Mouse (Mus musculus): Measurements from ENCODE around the gene Ltbp4. TPM values are rescaled to one million over a fixed set of nuclear protein-coding genes. Genes with fewer than 3 reads are reported as not detected.
A peak's percentile ranks its signal among the peaks of the same experiment; 100 is the strongest.

Ltbp4 gene
- polyA plus RNA-seq, 1 experiment: 71.2 TPM

DNA sequence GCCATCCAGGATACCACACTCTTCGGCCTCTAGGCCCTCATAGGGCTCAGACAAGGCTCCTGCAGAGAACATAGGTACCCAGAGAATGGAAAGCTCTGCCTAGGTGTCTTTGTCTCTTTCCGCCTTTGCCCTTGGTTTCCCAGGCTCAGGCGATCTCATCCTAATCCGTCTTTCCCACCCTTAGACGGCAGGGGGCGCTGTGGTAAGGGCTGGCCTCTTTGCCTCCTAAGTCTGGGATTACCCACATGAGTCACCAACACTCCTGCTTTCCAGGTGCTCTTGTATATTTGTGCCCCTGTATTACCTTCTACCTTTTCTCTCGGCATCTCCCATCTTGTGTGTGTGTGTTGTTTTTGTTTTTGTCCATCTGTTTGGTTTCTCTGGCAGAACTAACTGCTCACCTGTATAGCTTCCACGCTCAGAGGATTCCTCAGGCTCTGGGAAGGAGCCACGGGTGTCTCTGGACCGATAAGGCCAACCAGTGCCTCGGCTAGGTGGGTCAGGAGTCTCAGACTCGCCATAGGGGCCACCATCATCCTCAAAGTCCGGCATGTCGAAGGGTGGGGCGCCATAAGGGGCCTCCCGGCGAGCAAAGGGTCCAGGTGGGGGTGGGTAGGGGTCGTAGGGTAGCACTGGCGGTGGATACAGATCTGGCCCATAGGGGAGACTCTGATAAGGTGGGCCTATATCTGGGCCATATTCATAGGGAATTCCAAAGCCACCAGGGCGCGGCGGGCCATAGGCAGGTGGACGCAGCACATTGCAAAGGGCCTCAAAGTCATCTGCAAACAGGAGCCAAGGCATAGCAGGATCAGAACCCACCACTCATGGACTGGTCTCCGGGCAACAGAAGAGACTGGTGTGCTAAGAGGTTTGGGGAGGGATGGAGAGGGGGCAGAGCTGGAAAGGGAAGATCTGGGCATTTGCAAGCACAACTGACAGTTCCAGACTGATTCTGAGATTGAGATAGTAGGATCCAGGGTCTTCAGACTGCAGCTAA is 31.0 kb downstream of the Ltbp4 start:
- no peak for DNase-seq (ENCODE audit: low read depth, low spot score)
- 75% methylated on average over 24 of the region's 24 CpGs for WGBS

DNA sequence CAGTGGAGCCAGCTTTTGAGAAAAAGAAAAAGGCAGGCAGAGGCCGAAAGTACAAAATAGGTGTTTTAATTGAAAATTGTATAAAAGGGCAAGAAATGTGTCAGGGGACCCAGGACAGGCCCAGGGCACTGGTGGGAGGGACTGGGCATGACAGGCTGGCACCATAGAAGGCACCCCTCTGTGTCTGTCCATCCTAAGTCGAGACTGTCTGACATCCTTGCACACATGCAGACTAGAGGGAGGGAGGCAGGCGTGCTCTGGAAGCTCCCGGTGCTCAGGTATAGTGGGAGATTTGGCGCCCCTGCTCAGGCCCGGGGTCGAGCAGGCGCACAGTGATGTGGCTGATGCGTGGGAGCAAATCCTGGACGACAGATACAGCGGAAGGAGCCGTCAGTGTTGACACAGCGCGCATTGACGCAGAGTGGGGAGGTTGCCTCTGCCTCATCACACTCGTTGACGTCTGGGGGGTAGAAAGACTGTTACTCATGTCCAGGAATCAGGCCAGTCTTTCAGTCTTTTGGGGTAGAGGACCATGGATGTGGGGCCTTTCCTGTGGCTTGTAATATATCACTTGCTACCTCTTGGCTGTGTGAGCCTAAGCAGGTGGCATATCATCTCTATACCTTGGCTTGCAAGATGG is 32.3 kb downstream of the Ltbp4 start:
- WGBS: 86% methylated on average over 17 of the region's 17 CpGs
- DNase-seq (ENCODE audit: low read depth, low spot score): no peak

DNA sequence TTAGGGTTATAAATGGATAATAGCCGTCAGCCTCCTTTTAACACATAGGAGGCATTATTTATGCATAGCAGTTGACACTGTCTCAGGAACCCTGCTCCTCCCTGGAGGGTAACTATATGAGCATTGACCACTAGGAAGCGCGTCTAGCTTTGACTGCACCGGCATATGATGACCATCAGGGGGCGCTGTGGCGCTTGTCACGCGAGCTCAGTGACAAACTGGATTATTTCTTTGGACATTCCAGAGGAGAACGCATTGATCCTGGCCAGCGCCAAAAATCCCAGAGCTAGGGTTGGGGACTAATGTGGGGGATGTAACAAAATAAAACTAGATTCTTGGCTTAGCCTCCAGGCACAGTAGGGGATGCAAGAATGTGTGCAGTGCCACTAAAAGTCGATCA is 35.3 kb downstream of the Ltbp4 start:
- 6% methylated on average over 11 of the region's 11 CpGs for WGBS
- peak; percentile 42 for DNase-seq (ENCODE audit: low read depth, low spot score)

GRCm38 (mm10) chr7:27300801-27301200 is 36.7 kb downstream of the Ltbp4 start:
- 54% methylated on average over 5 of the region's 5 CpGs for WGBS
- no peak for DNase-seq (ENCODE audit: low read depth, low spot score)

- DNase-seq (ENCODE audit: low read depth, low spot score): no peak
- 68% methylated on average over 4 of the region's 4 CpGs for WGBS
Measured at GRCm38 (mm10) chr7:27300351-27300750, 37.1 kb downstream of the Ltbp4 start.

DNA sequence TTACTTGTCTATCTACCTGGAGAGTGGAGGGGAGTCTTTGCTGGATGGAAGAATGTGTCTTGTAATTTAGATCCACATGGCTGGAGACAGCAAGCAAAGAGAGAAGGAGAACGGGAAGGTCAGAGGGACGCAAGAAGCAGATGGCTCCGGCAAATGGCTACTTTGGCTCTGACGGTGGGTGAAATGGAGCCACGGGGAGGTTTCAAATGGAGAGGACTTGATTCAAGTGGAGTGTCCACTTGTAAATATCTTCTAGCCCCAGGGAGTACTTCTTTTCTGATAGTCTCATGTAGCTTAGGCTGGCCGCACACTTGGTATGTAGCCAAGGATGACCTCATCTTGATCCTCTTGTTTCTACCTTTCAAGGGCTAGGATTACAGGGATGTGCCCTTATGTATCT is 38.7 kb downstream of the Ltbp4 start:
- WGBS: 77% methylated on average over 6 of the region's 6 CpGs
- no peak for DNase-seq (ENCODE audit: low read depth, low spot score)

DNA sequence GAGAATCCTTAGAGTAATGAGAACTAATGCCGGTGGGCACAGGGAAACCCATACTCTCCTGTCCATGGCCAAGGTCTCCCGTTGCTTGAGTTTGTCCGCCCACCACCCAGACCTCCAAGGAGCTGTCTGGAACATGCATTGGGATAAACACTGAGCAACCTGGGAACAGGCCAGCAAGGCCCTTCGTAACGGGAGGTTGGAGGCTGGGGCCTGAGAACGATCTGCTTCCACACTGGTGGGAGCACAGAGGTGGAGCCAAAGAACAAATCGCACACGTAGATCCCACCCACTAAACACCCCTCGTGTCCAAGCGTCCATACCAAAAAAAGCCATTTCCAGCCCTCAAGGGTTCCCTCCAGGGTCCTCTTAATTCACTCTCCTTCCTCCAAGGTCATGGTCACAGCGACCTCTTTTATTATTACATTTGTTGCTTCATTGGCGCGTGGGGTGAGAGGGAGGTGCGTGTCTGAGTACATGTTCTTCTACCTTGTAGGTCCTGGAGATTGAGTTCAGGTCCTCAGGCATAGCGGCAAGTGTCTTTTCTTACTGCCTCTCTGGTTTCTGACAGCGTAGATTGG is 39.4 kb downstream of the Ltbp4 start:
- 66% methylated on average over 16 of the region's 16 CpGs for WGBS
- DNase-seq (ENCODE audit: low read depth, low spot score): no peak

DNA sequence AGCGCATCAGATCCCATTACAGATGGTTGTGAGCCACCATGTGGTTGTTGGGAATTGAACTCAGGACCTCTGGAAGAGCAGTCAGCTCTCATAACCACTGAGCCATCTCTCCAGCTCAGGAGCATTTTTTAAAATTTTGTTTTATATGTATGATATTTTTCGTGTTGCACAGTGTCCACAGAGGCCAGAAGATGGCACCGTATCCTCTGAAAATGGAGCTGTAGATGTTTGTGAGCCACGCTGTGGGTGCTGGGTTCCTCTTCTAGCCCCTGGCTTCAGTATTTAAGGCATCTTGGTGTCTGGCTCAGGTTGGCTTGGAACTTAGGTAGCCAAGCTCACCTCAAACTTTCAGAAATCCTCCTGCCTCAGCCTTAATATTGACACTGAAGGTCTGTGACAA is 41.0 kb downstream of the Ltbp4 start:
- 89% methylated on average over 4 of the region's 4 CpGs for WGBS
- no peak for DNase-seq (ENCODE audit: low read depth, low spot score)

GRCm38 (mm10) chr7:27295956-27296355 is 41.5 kb downstream of the Ltbp4 start:
- 17% methylated on average over 4 of the region's 4 CpGs for WGBS
- no peak for DNase-seq (ENCODE audit: low read depth, low spot score)

DNA sequence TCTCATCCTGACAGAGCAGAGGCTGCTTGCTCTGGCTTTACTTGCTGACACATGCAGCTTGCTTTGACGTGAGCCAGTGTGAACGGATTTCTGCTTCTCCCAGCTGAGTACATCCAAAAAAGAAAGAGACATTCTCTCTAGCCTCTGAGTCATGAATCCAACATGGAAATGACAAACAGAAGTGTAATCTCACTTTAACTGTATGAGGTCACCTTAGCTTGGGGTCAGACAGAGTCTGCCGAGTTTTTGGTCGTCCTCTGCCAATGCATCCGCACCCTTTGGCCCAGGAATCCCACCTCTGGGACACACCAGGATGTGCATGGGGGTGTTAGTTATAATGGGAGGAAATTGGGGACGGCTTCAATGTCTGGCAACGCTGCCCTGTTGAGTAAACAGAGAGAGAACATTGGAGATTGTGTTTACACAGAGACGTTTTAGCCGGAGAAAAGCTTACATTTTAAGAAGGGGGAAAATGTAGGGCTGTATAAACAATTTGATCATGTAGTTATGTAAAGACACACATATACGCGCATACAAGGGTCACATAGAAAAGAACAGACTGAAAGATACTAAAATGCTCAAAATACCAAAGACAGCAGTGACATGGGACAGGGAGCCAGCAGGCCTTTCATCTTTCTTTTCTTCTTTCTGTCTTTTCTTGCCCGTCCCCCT is 45.6 kb downstream of the Ltbp4 start:
- WGBS: 10% methylated on average over 12 of the region's 12 CpGs

GRCm38 (mm10) chr7:27290555-27290954 is 46.9 kb downstream of the Ltbp4 start:
- WGBS: 69% methylated on average over 2 of the region's 2 CpGs
- DNase-seq (ENCODE audit: low read depth, low spot score): no peak

More for the DNA sequence above, 45.6 kb downstream of the Ltbp4 start:
- DNase-seq (ENCODE audit: low read depth, low spot score): no peak

DNA sequence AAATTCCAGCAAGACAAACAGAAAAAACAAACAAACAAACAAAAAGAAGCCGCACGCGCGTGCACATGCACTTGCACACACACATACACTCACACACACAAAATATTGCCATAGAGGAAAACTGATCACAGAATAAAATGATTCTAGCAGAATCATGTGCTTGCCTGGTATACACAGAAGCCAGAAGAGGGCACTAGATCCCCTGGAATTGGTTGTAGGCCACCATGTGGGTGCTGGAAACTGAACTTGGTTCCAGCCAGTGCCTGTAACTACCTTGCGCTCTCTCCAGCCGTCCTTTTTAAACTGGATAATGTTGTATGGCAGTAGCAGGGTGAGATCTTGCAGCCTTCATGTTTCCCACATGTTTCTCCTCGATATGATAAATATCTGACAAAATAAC is 48.8 kb downstream of the Ltbp4 start:
- DNase-seq (ENCODE audit: low read depth, low spot score): no peak
- WGBS: 85% methylated on average over 7 of the region's 7 CpGs

DNA sequence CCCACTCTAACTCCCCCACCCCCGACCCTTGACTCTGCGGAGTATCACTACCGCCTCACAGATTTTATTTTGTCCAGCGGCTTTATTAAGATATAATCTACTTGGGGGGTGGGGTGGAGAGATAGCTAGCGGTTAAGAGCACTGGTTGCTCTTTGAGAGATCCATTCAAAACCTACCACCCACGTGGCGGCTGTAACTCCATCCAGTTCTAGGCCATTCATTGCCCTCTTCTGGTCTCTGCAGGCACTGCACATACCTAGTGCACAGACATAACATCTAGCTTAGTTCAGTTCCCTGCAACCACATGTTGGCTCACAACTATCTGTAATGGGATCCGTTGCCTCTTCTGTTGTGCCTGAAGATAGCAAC is 51.8 kb downstream of the Ltbp4 start:
- no peak for DNase-seq (ENCODE audit: low read depth, low spot score)
- WGBS: 7% methylated on average over 8 of the region's 8 CpGs

GRCm38 (mm10) chr7:27284865-27285697 is 52.4 kb downstream of the Ltbp4 start:
- 5% methylated on average over 28 of the region's 28 CpGs for WGBS
- DNase-seq (ENCODE audit: low read depth, low spot score): no peak

DNA sequence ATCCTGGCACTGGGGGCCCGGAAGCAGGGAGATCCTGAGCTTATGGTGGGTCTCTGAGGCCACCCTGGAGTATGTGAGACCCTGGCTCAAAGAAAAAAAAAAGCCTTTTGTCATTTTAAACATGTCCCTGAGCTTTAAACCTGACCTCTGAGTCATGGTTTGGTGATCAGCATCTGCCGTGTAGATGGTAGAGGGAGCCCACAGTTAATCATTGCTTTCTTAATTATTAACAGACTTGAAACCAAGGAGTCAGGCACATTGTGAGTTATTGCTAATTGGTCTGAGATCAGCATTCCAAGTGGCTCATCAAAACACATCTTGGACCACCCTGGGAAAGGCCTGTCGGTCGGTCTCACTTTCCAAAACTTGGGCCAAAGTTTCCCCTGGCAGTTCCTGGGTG is 55.3 kb downstream of the Ltbp4 start:
- 69% methylated on average over 4 of the region's 4 CpGs for WGBS
- DNase-seq (ENCODE audit: low read depth, low spot score): no peak

DNA sequence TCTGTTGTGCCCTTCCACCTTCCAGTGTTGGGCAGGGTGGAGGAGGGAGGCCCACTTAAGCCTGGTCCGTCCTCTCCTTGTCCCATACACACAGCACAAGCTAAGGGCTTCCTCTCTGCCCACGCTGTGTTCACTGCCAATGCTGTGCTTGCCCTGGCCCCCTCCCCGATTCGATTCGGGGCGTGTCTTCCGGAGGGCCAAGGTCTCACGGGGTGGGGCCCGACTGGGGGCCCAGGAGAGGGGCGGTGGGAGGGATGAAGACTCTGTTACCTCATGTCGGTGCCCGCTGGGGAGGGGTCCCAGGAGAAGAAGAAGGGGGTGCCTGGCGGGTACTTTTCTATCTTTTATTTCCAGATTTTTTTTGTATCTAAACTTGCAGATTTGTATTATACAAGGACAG is 55.8 kb downstream of the Ltbp4 start:
- 50% methylated on average over 13 of the region's 13 CpGs for whole genome bisulfite sequencing
- DNase-seq (ENCODE audit: low read depth, low spot score): no peak

- 92% methylated on average over 3 of the region's 3 CpGs for WGBS
- no peak for DNase-seq (ENCODE audit: low read depth, low spot score)
Measured at GRCm38 (mm10) chr7:27277191-27277590, 60.3 kb downstream of the Ltbp4 start.

DNA sequence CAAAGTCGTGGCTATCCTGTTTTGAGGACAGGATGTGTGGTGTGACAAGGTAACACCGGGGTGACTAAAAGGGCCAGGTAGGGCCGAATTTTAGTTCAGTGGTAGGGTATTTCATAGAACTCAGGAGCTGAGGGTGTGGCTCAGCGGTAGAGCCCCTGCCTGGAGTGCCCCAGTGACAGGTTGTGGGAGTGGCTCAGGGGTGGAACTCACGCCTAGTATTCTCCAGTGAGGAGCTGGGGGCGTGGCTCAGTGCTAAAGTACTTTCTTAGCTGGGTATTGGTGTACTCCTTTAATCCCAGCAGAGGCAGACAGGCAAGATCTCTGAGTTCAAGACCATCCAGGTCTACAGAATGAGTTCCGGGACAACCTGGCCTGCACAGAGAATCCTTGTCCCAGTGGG is 61.5 kb downstream of the Ltbp4 start:
- WGBS: 46% methylated on average over 7 of the region's 7 CpGs

GRCm38 (mm10) chr7:27274916-27275315 is 62.6 kb downstream of the Ltbp4 start:
- DNase-seq (ENCODE audit: low read depth, low spot score): no peak
- WGBS: 85% methylated on average over 4 of the region's 4 CpGs

More for the DNA sequence above, 61.5 kb downstream of the Ltbp4 start:
- DNase-seq (ENCODE audit: low read depth, low spot score): no peak

Data from large intestine, adult 2 months (tissue).